ENCODE assay signal across 18 mouse cellular contexts in the genomic region with DNA sequence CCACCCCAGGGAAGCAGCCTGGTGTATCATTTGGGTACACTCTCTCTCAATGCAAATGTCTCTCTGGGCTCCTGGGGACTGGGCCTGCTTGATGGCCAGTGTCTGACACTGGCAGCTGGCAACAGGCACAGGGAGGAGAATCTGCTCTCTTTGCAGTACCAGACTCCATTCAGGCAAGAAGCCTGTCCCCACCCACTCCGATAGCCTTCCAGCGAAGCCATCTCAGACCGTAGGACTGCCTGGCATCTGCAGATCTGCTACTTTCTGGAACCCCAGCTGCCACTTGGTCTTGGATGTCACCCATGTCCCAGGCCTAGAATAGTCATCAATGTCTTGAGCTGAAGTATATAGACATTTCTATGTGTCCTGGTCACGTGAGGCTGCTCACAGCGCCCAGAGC.
A peak's percentile ranks its signal among the peaks of the same experiment; 100 is the strongest.
DNase-seq lines count a peak whose midpoint lies in the region; ATAC-seq and TF ChIP-seq lines count a peak whose summit lies in the region.
"Had no signal": no experiment of that assay in that cellular context is flagged by ENCODE, and none has a peak within 500 bp of the region (broad histone marks: within the 10 kb centered on the region; RNA-seq: fewer than 3 reads in every experiment).

No protein-coding gene starts in this region.

- peaks cover 9% of the 10 kb centered on the region for H3K27me3 ChIP-seq in intestine, embryonic 15.5 days (replicated peaks)

- no peaks in the 10 kb centered on the region for H3K9me3 ChIP-seq in intestine, embryonic 15.5 days
- H3K9me3 ChIP-seq: embryonic facial prominence, embryonic 15.5 days; forebrain, embryonic 10.5 days had no signal

- DNase-seq in cerebellum, postnatal 10 days = peak; percentile 55 to 71
- DNase-seq in cerebellum, adult 9-11 months = no peak
- DNase-seq in left cerebral cortex, postnatal 4 days = peak; percentile 66
- DNase-seq in left cerebral cortex, adult 2 months (ENCODE audit: extremely low spot score in 1 of 2, low spot score in 2 of 2) = no peak
- peak; percentile 55 to 69 for DNase-seq in gastrocnemius, adult 8-10 months (ENCODE audit: low spot score in 2 of 2)
- DNase-seq in gastrocnemius, postnatal 36 days = peak; percentile 33 to 56
- DNase-seq in adrenal gland, adult 18-20 months (ENCODE audit: low spot score in 2 of 2) = no peak
- DNase-seq: adrenal gland, postnatal 14 days; B cell, adult 2 months; cerebellum, adult 11-12 months; cerebellum, adult 9-10 months had no signal

- no peak overlapping the region for H3K27ac ChIP-seq in left cerebral cortex, adult 2 months
- H3K27ac ChIP-seq in intestine, embryonic 15.5 days = no peak overlapping the region
- H3K27ac ChIP-seq: embryonic facial prominence, embryonic 15.5 days had no signal

- no peaks in the 10 kb centered on the region for H3K36me3 ChIP-seq in intestine, embryonic 15.5 days
- H3K36me3 ChIP-seq: embryonic facial prominence, embryonic 15.5 days; forebrain, embryonic 10.5 days; heart, embryonic 12.5 days had no signal

- no peaks in the 10 kb centered on the region for H3K4me1 ChIP-seq in intestine, embryonic 15.5 days (replicated peaks)

- 91% methylated on average over 5 of the region's 5 CpGs for WGBS in intestine, embryonic 15.5 days

- TF ChIP-seq CTCF in left cerebral cortex, adult 2 months (IDR thresholded peaks at IDR 0.05) = no peak

- H3K9ac ChIP-seq in intestine, embryonic 15.5 days = no peak overlapping the region
- H3K9ac ChIP-seq: embryonic facial prominence, embryonic 15.5 days; heart, embryonic 12.5 days had no signal

- H3K4me2 ChIP-seq in intestine, embryonic 15.5 days (replicated peaks) = no peak overlapping the region
- H3K4me2 ChIP-seq: embryonic facial prominence, embryonic 15.5 days; heart, embryonic 12.5 days had no signal

- no peak for ATAC-seq in intestine, embryonic 15.5 days
- ATAC-seq: forebrain, embryonic 14.5 days; intestine, postnatal 0 days had no signal

- no peak overlapping the region for H3K4me3 ChIP-seq in left cerebral cortex, adult 2 months
- H3K4me3 ChIP-seq in intestine, embryonic 15.5 days (replicated peaks) = no peak overlapping the region
- H3K4me3 ChIP-seq: embryonic facial prominence, embryonic 15.5 days; erythroblast, embryonic 14.5 days; forebrain, embryonic 10.5 days; heart, embryonic 12.5 days had no signal

- intact Hi-C loops in left cerebral cortex, postnatal 4 days (cut with DNase I) = loop anchor here (10.0 kb wide), 1 partner anchor 110 kb away; the partner anchor contains the start of gene Zfand3
- intact Hi-C loops in left cerebral cortex, adult 2 months (cut with DNase I) = loop anchor here (10.0 kb wide), 1 partner anchor 210 kb away; no protein-coding TSS in a partner anchor
- intact Hi-C loops in gastrocnemius, postnatal 36 days (cut with DNase I) = loop anchor here (10.0 kb wide), 1 partner anchor 300 kb away; no protein-coding TSS in a partner anchor

Comparison
In these comparisons a context has a peak if more than half of its experiments do, and no peak if none do; other contexts are left out.
1. DNase-seq: peak in cerebellum, postnatal 10 days (2 of 2), left cerebral cortex, postnatal 4 days (single experiment), gastrocnemius, adult 8-10 months (2 of 2) and gastrocnemius, postnatal 36 days (2 of 2); none in cerebellum, adult 9-11 months (single experiment), left cerebral cortex, adult 2 months (0 of 2) and adrenal gland, adult 18-20 months (0 of 2).